Mouse (Mus musculus): ENCODE measurements around the gene Olfr1402. TPM values are rescaled to one million over a fixed set of nuclear protein-coding genes. Genes with fewer than 3 reads are reported as not detected.

Gene Olfr1402
- polyA plus RNA-seq (2016; fragmentation: Nextera tagmentation; extraction: Ambion mirVana): not detected in 2 replicates

- H3K4me3 ChIP-seq: no peak within 1 kb of the TSS
- no peaks in the 10 kb centered on the region for H3K36me3 ChIP-seq
- no peaks in the 10 kb centered on the region for H3K9me3 ChIP-seq (replicated peaks)
- H3K4me1 ChIP-seq: no peaks in the 10 kb centered on the region
- H3K27ac ChIP-seq: no peak within 1 kb of the TSS
- no peak for ATAC-seq
- H3K27me3 ChIP-seq (replicated peaks): no peaks in the 10 kb centered on the region
- H3K4me2 ChIP-seq: no peak within 1 kb of the TSS
- WGBS (ENCODE audit: insufficient replicate concordance): 37% methylated on average over 1 of the region's 1 CpGs
- no peak within 1 kb of the TSS for H3K9ac ChIP-seq
Measured at GRCm38 (mm10) chr3:97421920-97422319, at the start of gene Olfr1402. Olfr1402 (minus strand) TSS chr3:97422020.

- Histone ChIP-seq H3K4me3 (no peak overlapping the region), H3K9me3 (replicated peaks) (no peaks in the 10 kb centered on the region), H3K27me3 (replicated peaks) (no peaks in the 10 kb centered on the region), H3K27ac (no peak overlapping the region), H3K4me1 (no peaks in the 10 kb centered on the region), H3K9ac (no peak overlapping the region), H3K4me2 (no peak overlapping the region), H3K36me3 (no peaks in the 10 kb centered on the region)
- ATAC-seq: no peak
- WGBS (ENCODE audit: insufficient replicate concordance): 53% methylated on average over 4 of the region's 4 CpGs
Measured at GRCm38 (mm10) chr3:97455286-97455685, 33.5 kb upstream of the Olfr1402 start.

GRCm38 (mm10) chr3:97438619-97439018 is 16.8 kb upstream of the Olfr1402 start:
- no peak overlapping the region for H3K27ac ChIP-seq
- ATAC-seq: no peak
- H3K4me2 ChIP-seq: no peak overlapping the region
- H3K27me3 ChIP-seq (replicated peaks): no peaks in the 10 kb centered on the region
- H3K9ac ChIP-seq: no peak overlapping the region
- H3K4me3 ChIP-seq: no peak overlapping the region
- WGBS (ENCODE audit: insufficient replicate concordance): 55% methylated on average over 2 of the region's 2 CpGs
- H3K36me3 ChIP-seq: no peaks in the 10 kb centered on the region
- no peaks in the 10 kb centered on the region for H3K9me3 ChIP-seq (replicated peaks)
- H3K4me1 ChIP-seq: no peaks in the 10 kb centered on the region

- no peaks in the 10 kb centered on the region for H3K36me3 ChIP-seq
- H3K27ac ChIP-seq: no peak overlapping the region
- no peak overlapping the region for H3K9ac ChIP-seq
- no peak for ATAC-seq
- H3K4me3 ChIP-seq: no peak overlapping the region
- H3K9me3 ChIP-seq (replicated peaks): no peaks in the 10 kb centered on the region
- no peak overlapping the region for H3K4me2 ChIP-seq
- H3K4me1 ChIP-seq: no peaks in the 10 kb centered on the region
- 30% methylated on average over 1 of the region's 1 CpGs for whole genome bisulfite sequencing (ENCODE audit: insufficient replicate concordance)
- H3K27me3 ChIP-seq (replicated peaks): no peaks in the 10 kb centered on the region
Measured at GRCm38 (mm10) chr3:97394289-97394688, 27.5 kb downstream of the Olfr1402 start.

- Histone ChIP-seq H3K4me3 (no peak overlapping the region), H3K36me3 (no peaks in the 10 kb centered on the region), H3K9ac (no peak overlapping the region), H3K4me1 (no peaks in the 10 kb centered on the region), H3K9me3 (replicated peaks) (no peaks in the 10 kb centered on the region), H3K27me3 (replicated peaks) (no peaks in the 10 kb centered on the region), H3K4me2 (no peak overlapping the region), H3K27ac (no peak overlapping the region)
- 56% methylated on average over 5 of the region's 5 CpGs for WGBS (ENCODE audit: insufficient replicate concordance)
- no peak for ATAC-seq
Measured at GRCm38 (mm10) chr3:97393079-97393478, 28.7 kb downstream of the Olfr1402 start.

GRCm38 (mm10) chr3:97370382-97370781 is 51.4 kb downstream of the Olfr1402 start:
- Histone ChIP-seq H3K9ac (no peak overlapping the region), H3K27me3 (replicated peaks) (no peaks in the 10 kb centered on the region), H3K4me3 (no peak overlapping the region), H3K36me3 (no peaks in the 10 kb centered on the region), H3K9me3 (replicated peaks) (no peaks in the 10 kb centered on the region), H3K27ac (no peak overlapping the region), H3K4me1 (no peaks in the 10 kb centered on the region), H3K4me2 (no peak overlapping the region)
- no peak for ATAC-seq

- WGBS (ENCODE audit: insufficient replicate concordance): 64% methylated on average over 3 of the region's 3 CpGs
- Histone ChIP-seq H3K4me2 (no peak overlapping the region), H3K9me3 (replicated peaks) (no peaks in the 10 kb centered on the region), H3K4me3 (no peak overlapping the region), H3K9ac (no peak overlapping the region), H3K4me1 (no peaks in the 10 kb centered on the region), H3K27me3 (replicated peaks) (no peaks in the 10 kb centered on the region), H3K36me3 (no peaks in the 10 kb centered on the region), H3K27ac (no peak overlapping the region)
- no peak for ATAC-seq
Measured at GRCm38 (mm10) chr3:97363418-97364098, 58.3 kb downstream of the Olfr1402 start.

- no peaks in the 10 kb centered on the region for H3K4me1 ChIP-seq
- H3K27me3 ChIP-seq (replicated peaks): no peaks in the 10 kb centered on the region
- H3K27ac ChIP-seq: no peak overlapping the region
- H3K4me2 ChIP-seq: no peak overlapping the region
- H3K36me3 ChIP-seq: no peaks in the 10 kb centered on the region
- no peak overlapping the region for H3K9ac ChIP-seq
- 66% methylated on average over 1 of the region's 1 CpGs for WGBS (ENCODE audit: insufficient replicate concordance)
- no peak overlapping the region for H3K4me3 ChIP-seq
- no peaks in the 10 kb centered on the region for H3K9me3 ChIP-seq (replicated peaks)
- no peak for ATAC-seq
Measured at GRCm38 (mm10) chr3:97358448-97358847, 63.4 kb downstream of the Olfr1402 start.

Other genes starting within 250 kb of the Olfr1402 start
- 7.9 and 9.3 TPM in 2 replicates for gene Bcl9, start 124.1 kb downstream of the Olfr1402 start, polyA plus RNA-seq (2016; fragmentation: Nextera tagmentation; extraction: Ambion mirVana)
- 20.3 and 21.4 TPM in 2 replicates for gene Chd1l, start 188.2 kb upstream of the Olfr1402 start, polyA plus RNA-seq (2016; fragmentation: Nextera tagmentation; extraction: Ambion mirVana)
- 5.6 and 5.7 TPM in 2 replicates for gene Fmo5, start 206.8 kb upstream of the Olfr1402 start, polyA plus RNA-seq (2016; fragmentation: Nextera tagmentation; extraction: Ambion mirVana)
- gene Prkab2, start 236.2 kb upstream of the Olfr1402 start, polyA plus RNA-seq (2016; fragmentation: Nextera tagmentation; extraction: Ambion mirVana): 2.8 and 3.1 TPM in 2 replicates

All from liver, embryonic 12.5 days (tissue).